Mouse (Mus musculus) liver, embryonic 14.5 days (tissue): ENCODE data around the gene Gria1.

ENCODE experiments used
- CTCF ChIP-seq: IDR thresholded peaks from 2 replicates; pipeline ENCODE4 v1.5.1; 2016; ENCODE audit warnings: antibody characterized with exemption, low read depth, control low read depth
- EP300 ChIP-seq: IDR thresholded peaks from 2 replicates; pipeline ENCODE4 v1.6.1; 2016; ENCODE audit warnings: antibody characterized with exemption, low read depth

DNA sequence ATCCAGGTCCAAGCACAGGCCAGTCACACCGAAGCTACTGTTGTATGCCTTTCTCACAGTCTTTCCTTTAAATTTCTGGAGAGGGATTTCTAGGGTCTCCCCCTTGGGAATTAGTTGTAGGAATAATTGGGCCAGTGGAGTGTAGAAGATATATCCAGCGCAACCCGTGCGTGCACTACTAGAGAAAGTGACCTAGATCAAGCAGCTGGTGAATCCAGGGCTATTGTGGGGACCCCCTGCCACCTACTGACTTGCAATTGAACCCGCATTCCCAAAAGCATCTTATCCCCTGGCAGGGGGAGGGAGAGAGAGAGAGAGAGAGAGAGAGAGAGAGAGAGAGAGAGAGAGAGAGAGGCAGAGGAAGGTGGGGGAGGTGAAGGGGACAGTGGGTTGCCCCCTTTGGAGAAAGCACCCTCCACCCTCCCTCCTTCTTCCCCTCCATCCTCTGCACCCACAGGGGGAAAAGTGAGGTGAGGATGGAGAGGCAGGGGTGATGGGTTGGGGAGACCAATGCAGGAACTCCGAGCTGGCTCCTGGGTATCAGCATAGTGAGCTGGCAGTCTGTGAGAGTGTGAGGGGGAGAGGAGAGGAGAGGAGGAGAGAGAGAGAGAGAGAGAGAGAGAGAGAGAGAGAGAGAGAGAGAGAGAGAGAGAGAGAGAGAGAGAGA is at the start of gene Gria1:
- TF ChIP-seq EP300 (no peak), CTCF (no peak)
